In the genomic region with DNA sequence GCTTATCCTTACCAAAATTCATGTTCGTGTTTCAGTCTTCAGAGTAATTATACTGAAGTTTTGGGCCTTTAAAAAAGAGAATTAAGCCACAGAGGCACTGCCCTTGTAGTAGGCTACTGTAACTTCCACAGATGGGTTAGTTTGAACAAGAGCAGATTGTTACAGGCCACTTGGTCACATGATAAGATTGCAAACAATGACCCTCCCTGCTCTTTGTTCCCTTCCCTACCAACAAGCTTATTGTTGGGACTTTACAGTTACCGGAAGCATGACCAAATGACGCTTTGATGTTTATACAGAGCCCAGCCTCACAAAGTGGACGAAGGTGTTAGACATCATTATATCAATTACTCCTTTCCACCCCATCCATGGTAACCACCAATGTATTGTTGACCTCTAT, we compare ENCODE assay signal across 36 mouse cellular contexts.
"Had no signal": no experiment of that assay in that cellular context is flagged by ENCODE, and none has a peak within 500 bp of the region (broad histone marks: within the 10 kb centered on the region; RNA-seq: fewer than 3 reads in every experiment).

No protein-coding gene starts in this region.

- H3K36me3 ChIP-seq: heart, embryonic 10.5 days; heart, embryonic 12.5 days; heart, embryonic 13.5 days; heart, embryonic 15.5 days; hindbrain, embryonic 10.5 days; hindbrain, embryonic 12.5 days; hindbrain, embryonic 13.5 days; hindbrain, embryonic 15.5 days; intestine, embryonic 15.5 days; kidney, embryonic 15.5 days had no signal

- DNase-seq: heart, adult 2 months; heart, postnatal 10 days; heart, postnatal 14 days; heart, postnatal 36 days; heart, postnatal 4 days; kidney, adult 11 months; kidney, adult 18-20 months; kidney, adult 2 months; kidney, adult 8-10 months; kidney, adult 9 months; kidney, postnatal 10 days; kidney, postnatal 14 days; kidney, postnatal 25 days; kidney, postnatal 36 days; kidney, postnatal 4 days; layer of hippocampus, adult 9-11 months; layer of hippocampus, postnatal 36 days had no signal

- H3K9me3 ChIP-seq: heart, embryonic 10.5 days; heart, embryonic 13.5 days; heart, embryonic 15.5 days; hindbrain, embryonic 10.5 days; hindbrain, embryonic 12.5 days; hindbrain, embryonic 13.5 days; hindbrain, embryonic 15.5 days; intestine, embryonic 15.5 days; kidney, embryonic 15.5 days had no signal

- H3K4me1 ChIP-seq: heart, embryonic 12.5 days; heart, embryonic 13.5 days; heart, embryonic 15.5 days; hindbrain, embryonic 10.5 days; hindbrain, embryonic 12.5 days; hindbrain, embryonic 13.5 days; hindbrain, embryonic 15.5 days; intestine, embryonic 15.5 days; kidney, embryonic 15.5 days had no signal

- H3K4me2 ChIP-seq: heart, embryonic 11.5 days; heart, embryonic 12.5 days; heart, embryonic 13.5 days; heart, embryonic 15.5 days; hindbrain, embryonic 12.5 days; hindbrain, embryonic 13.5 days; hindbrain, embryonic 14.5 days; hindbrain, embryonic 15.5 days; intestine, embryonic 15.5 days; kidney, embryonic 15.5 days had no signal

- H3K4me3 ChIP-seq: heart, adult 2 months; heart, embryonic 10.5 days; heart, embryonic 12.5 days; heart, embryonic 13.5 days; heart, embryonic 15.5 days; hindbrain, embryonic 10.5 days; hindbrain, embryonic 12.5 days; hindbrain, embryonic 13.5 days; hindbrain, embryonic 15.5 days; intestine, embryonic 15.5 days; kidney, embryonic 15.5 days; layer of hippocampus, adult 2 months had no signal

- ATAC-seq: hindbrain, embryonic 16.5 days; hindbrain, postnatal 0 days; inflammation-experienced regulatory T-cells, adult 6 months; intestine, embryonic 15.5 days; intestine, embryonic 16.5 days; intestine, postnatal 0 days had no signal

- H3K27ac ChIP-seq: heart, adult 2 months; heart, embryonic 10.5 days; heart, embryonic 13.5 days; heart, embryonic 15.5 days; hindbrain, embryonic 10.5 days; hindbrain, embryonic 12.5 days; hindbrain, embryonic 13.5 days; hindbrain, embryonic 14.5 days; hindbrain, embryonic 15.5 days; hindbrain, postnatal 0 days; intestine, embryonic 15.5 days; kidney, embryonic 15.5 days; kidney, postnatal 0 days; layer of hippocampus, adult 2 months had no signal

- H3K27me3 ChIP-seq: heart, embryonic 12.5 days; heart, embryonic 13.5 days; heart, embryonic 15.5 days; hindbrain, embryonic 12.5 days; hindbrain, embryonic 13.5 days; hindbrain, embryonic 15.5 days; intestine, embryonic 15.5 days; kidney, embryonic 15.5 days had no signal

- H3K9ac ChIP-seq: heart, embryonic 12.5 days; heart, embryonic 13.5 days; heart, embryonic 15.5 days; hindbrain, embryonic 12.5 days; hindbrain, embryonic 13.5 days; hindbrain, embryonic 14.5 days; hindbrain, embryonic 15.5 days; intestine, embryonic 15.5 days; kidney, embryonic 15.5 days had no signal
